Mouse (Mus musculus) ES-E14 (cell line): ENCODE results near the gene Gm10277.

Source experiments
- CHD2 ChIP-seq: IDR thresholded peaks from 2 replicates; pipeline ENCODE4 v1.6.1; 2014; ENCODE audit warnings: mild to moderate bottlenecking, low read depth, low read length, inconsistent platforms
- ZC3H11A ChIP-seq: IDR thresholded peaks from 2 replicates; pipeline ENCODE4 v1.6.1; 2012; ENCODE audit warnings: low read depth, mild to moderate bottlenecking, inconsistent platforms, low read length, borderline replicate concordance

- TF ChIP-seq CHD2 (no peak), ZC3H11A (no peak)
Measured at GRCm38 (mm10) chr11:77806855-77807254, 19.3 kb upstream of the Gm10277 start.
